Mouse (Mus musculus) liver, postnatal 0 days (tissue): Measurements from ENCODE around the gene Ccdc187. TPM values are rescaled to one million over a fixed set of nuclear protein-coding genes. Genes with fewer than 3 reads are reported as not detected.

Experiments used
- ATAC-seq: fragments of 200-750 bp; cut with Nextera tagmentation; 2 replicates; pipeline ENCODE4 v1.8.0; 2017; ENCODE audit warnings: mild to moderate bottlenecking, moderate library complexity
- DNase-seq: peaks from one replicate; pipeline ENCODE4 v3.0.0-alpha.2; 2016
- H3K27ac ChIP-seq: fragments of 300-500 bp; sonication (generic); 2 replicates; pipeline ENCODE4 v1.5.1; 2014; ENCODE audit warnings: antibody characterized with exemption, moderate library complexity, mild to moderate bottlenecking, low read depth
- H3K27me3 ChIP-seq: fragments of 300-500 bp; sonication (generic); 2 replicates; pipeline ENCODE4 v1.6.1; 2014; ENCODE audit warnings: low read length, control low read depth, mixed read lengths; ENCODE audit not compliant: insufficient read depth
- H3K36me3 ChIP-seq: fragments of 300-500 bp; sonication (generic); replicated peaks from 2 replicates; pipeline ENCODE4 v1.6.1; 2014; ENCODE audit warnings: mild to moderate bottlenecking, control low read depth, low read length, moderate library complexity, mixed read lengths; ENCODE audit not compliant: insufficient read depth
- H3K4me1 ChIP-seq: fragments of 300-500 bp; sonication (generic); 2 replicates; pipeline ENCODE4 v1.6.1; 2014; ENCODE audit warnings: antibody characterized with exemption, mild to moderate bottlenecking, control low read depth; ENCODE audit not compliant: insufficient read depth
- H3K4me2 ChIP-seq: fragments of 300-500 bp; sonication (generic); 2 replicates; pipeline ENCODE4 v1.6.1; 2014; ENCODE audit warnings: low read depth, mild to moderate bottlenecking, low read length, moderate library complexity, mixed read lengths
- H3K4me3 ChIP-seq: fragments of 300-500 bp; sonication (generic); 2 replicates; pipeline ENCODE4 v1.5.1; 2014; ENCODE audit warnings: low read depth, low read length
- H3K9ac ChIP-seq: fragments of 300-500 bp; sonication (generic); replicated peaks from 2 replicates; pipeline ENCODE4 v1.6.1; 2014; ENCODE audit warnings: mild to moderate bottlenecking, moderate library complexity
- H3K9me3 ChIP-seq: fragments of 300-500 bp; sonication (generic); 2 replicates; pipeline ENCODE4 v1.6.1; 2016; ENCODE audit warnings: mild to moderate bottlenecking, control low read depth, low read length, mixed read lengths
- CTCF ChIP-seq: sonication (generic); IDR thresholded peaks from 2 replicates; pipeline ENCODE4 v1.5.1; 2016; ENCODE audit warnings: antibody characterized with exemption, low read depth
- EP300 ChIP-seq: IDR thresholded peaks from 2 replicates; pipeline ENCODE4 v1.6.1; 2016; ENCODE audit warnings: antibody characterized with exemption, low read depth, mild to moderate bottlenecking
- WGBS: fragments of 180-500 bp; shearing (Covaris S2); extraction: QIAGEN DNeasy Blood & Tissue Kit; methylation state at CpG from one replicate; pipeline ENCODE4 v1.1.7; 2014; ENCODE audit not compliant: insufficient replicate concordance; 5-methylcytosine and 5-hydroxymethylcytosine counted together
- polyA plus RNA-seq: library from polyadenylated mRNA; unstranded; fragments of >200 nt; fragmentation: Nextera tagmentation; extraction: Ambion mirVana; gene quantifications from 2 replicates; pipeline ENCODE4 v1.2.1, GENCODE M21; 2015

Ccdc187 gene
- polyA plus RNA-seq, 1 experiment from 2014 or later, result not detected

GRCm38 (mm10) chr2:26317991-26318672, 23.8 kb upstream of the Ccdc187 start:
- DNase-seq (no peak), ATAC-seq (no peak)
- Histone ChIP-seq H3K9me3 (no peaks in the 10 kb centered on the region), H3K27ac (no peak overlapping the region), H3K4me2 (no peak overlapping the region), H3K4me1 (no peaks in the 10 kb centered on the region; the same call in 1 of the 2 replicates), H3K4me3 (no peak overlapping the region), H3K27me3 (no peaks in the 10 kb centered on the region), H3K9ac (no peak overlapping the region), H3K36me3 (no peaks in the 10 kb centered on the region)
- WGBS, result 70% methylated on average over 3 of the region's 3 CpGs
- no peak for TF ChIP-seq CTCF
- TF ChIP-seq EP300, result no peak

- H3K9ac ChIP-seq, result no peak overlapping the region
Measured at GRCm38 (mm10) chr2:26317371-26317770, 23.0 kb upstream of the Ccdc187 start.

GRCm38 (mm10) chr2:26316576-26317246, 22.4 kb upstream of the Ccdc187 start:
- Histone ChIP-seq H3K9me3 (no peaks in the 10 kb centered on the region), H3K4me2 (peak overlapping the region; percentile 96), H3K27me3 (no peaks in the 10 kb centered on the region), H3K4me1 (no peaks in the 10 kb centered on the region; the same call in 1 of the 2 replicates), H3K4me3 (no peak overlapping the region), H3K27ac (no peak overlapping the region), H3K9ac (no peak overlapping the region), H3K36me3 (no peaks in the 10 kb centered on the region)
- ATAC-seq, result no peak
- 79% methylated on average over 9 of the region's 9 CpGs for WGBS
- no peak for DNase-seq
- no peak for TF ChIP-seq CTCF
- no peak for TF ChIP-seq EP300

More at GRCm38 (mm10) chr2:26317371-26317770, 23.0 kb upstream of the Ccdc187 start:
- TF ChIP-seq CTCF, result no peak
- TF ChIP-seq EP300, result no peak
- Histone ChIP-seq H3K27me3 (no peaks in the 10 kb centered on the region), H3K36me3 (no peaks in the 10 kb centered on the region), H3K27ac (no peak overlapping the region), H3K9me3 (no peaks in the 10 kb centered on the region), H3K4me2 (no peak overlapping the region), H3K4me3 (no peak overlapping the region), H3K4me1 (no peaks in the 10 kb centered on the region; the same call in 1 of the 2 replicates)
- DNase-seq, result no peak
- ATAC-seq, result no peak
- 62% methylated on average over 3 of the region's 3 CpGs for WGBS

- TF ChIP-seq EP300 (no peak), CTCF (no peak)
- Histone ChIP-seq H3K27ac (peak overlapping the region; percentile 60), H3K4me3 (peak overlapping the region; percentile 69), H3K36me3 (no peaks in the 10 kb centered on the region), H3K4me2 (peak overlapping the region; percentile 96), H3K4me1 (no peaks in the 10 kb centered on the region; the same call in 1 of the 2 replicates), H3K9me3 (no peaks in the 10 kb centered on the region), H3K27me3 (no peaks in the 10 kb centered on the region), H3K9ac (peak overlapping the region; percentile 72)
- peak; percentile 66 for ATAC-seq
- peak; percentile 69 for DNase-seq
- WGBS, result 7% methylated on average over 11 of the region's 11 CpGs
Measured at GRCm38 (mm10) chr2:26315925-26316311, 21.6 kb upstream of the Ccdc187 start.

GRCm38 (mm10) chr2:26315072-26315924, 20.9 kb upstream of the Ccdc187 start, which contains the start of gene Gpsm1:
Gene Gpsm1, plus strand, starts transcription at chr2:26315515.
- peak within 1 kb of the TSS; percentile 60 for H3K27ac ChIP-seq
- no peaks in the 10 kb centered on the region for H3K9me3 ChIP-seq
- H3K27me3 ChIP-seq, result no peaks in the 10 kb centered on the region
- H3K36me3 ChIP-seq, result no peaks in the 10 kb centered on the region
- peak within 1 kb of the TSS; percentile 96 for H3K4me2 ChIP-seq
- peak; percentile 76 for DNase-seq
- peak; percentile 66 for ATAC-seq
- WGBS, result under 1% methylated on average over 55 of the region's 66 CpGs
- peak within 1 kb of the TSS; percentile 69 for H3K4me3 ChIP-seq
- peak within 1 kb of the TSS; percentile 72 for H3K9ac ChIP-seq
- TF ChIP-seq CTCF, result no peak
- no peak for TF ChIP-seq EP300
- no peaks in the 10 kb centered on the region; the same call in 1 of the 2 replicates for H3K4me1 ChIP-seq
